Mouse (Mus musculus): ENCODE measurements around the gene Wnt10b. TPM values are rescaled to one million over a fixed set of nuclear protein-coding genes. Genes with fewer than 3 reads are reported as not detected.
A peak's percentile ranks its signal among the peaks of the same experiment; 100 is the strongest.
"Not testable (repeated sequence)": the region's sequence is repeated elsewhere in the genome, so short reads cannot be mapped to it uniquely, and the experiment has no call there.

Gene Wnt10b
- polyA plus RNA-seq, 1 experiment from 2014 or later, result 0.34 TPM

GRCm38 (mm10) chr15:98762201-98762621 is 15.7 kb downstream of the Wnt10b start:
- peak overlapping the region; percentile 80 for H3K4me2 ChIP-seq (replicated peaks)
- peaks cover 15% of the 10 kb centered on the region for H3K36me3 ChIP-seq
- H3K27ac ChIP-seq (replicated peaks), result peak overlapping the region; percentile 90
- peaks cover 28% of the 10 kb centered on the region for H3K27me3 ChIP-seq
- peak; percentile 83 for ATAC-seq (ENCODE audit: low FRiP score, low read depth)
- under 1% methylated on average over 18 of the region's 24 CpGs for WGBS
- peaks cover 26% of the 10 kb centered on the region for H3K4me1 ChIP-seq
- no peaks in the 10 kb centered on the region for H3K9me3 ChIP-seq
- peak overlapping the region; percentile 92 for H3K4me3 ChIP-seq
- peak overlapping the region; percentile 98 for H3K9ac ChIP-seq (replicated peaks)

- Histone ChIP-seq H3K36me3 (peaks cover 12% of the 10 kb centered on the region), H3K27me3 (no peaks in the 10 kb centered on the region), H3K9ac (replicated peaks) (no peak overlapping the region), H3K4me1 (peaks cover 4% of the 10 kb centered on the region; the same call in 1 of the 2 replicates), H3K27ac (replicated peaks) (no peak overlapping the region), H3K9me3 (no peaks in the 10 kb centered on the region), H3K4me3 (no peak overlapping the region), H3K4me2 (replicated peaks) (no peak overlapping the region)
- WGBS, result 95% methylated on average over 2 of the region's 2 CpGs
- ATAC-seq (ENCODE audit: low FRiP score, low read depth), result no peak
These were observed 23.8 kb downstream of the Wnt10b start for GRCm38 (mm10) chr15:98754125-98754524.

- Histone ChIP-seq H3K27me3 (no peaks in the 10 kb centered on the region), H3K4me3 (no peak overlapping the region), H3K4me2 (replicated peaks) (no peak overlapping the region), H3K36me3 (peaks cover 8% of the 10 kb centered on the region), H3K9me3 (no peaks in the 10 kb centered on the region), H3K4me1 (peaks cover 4% of the 10 kb centered on the region; the same call in 1 of the 2 replicates), H3K9ac (replicated peaks) (no peak overlapping the region), H3K27ac (replicated peaks) (no peak overlapping the region)
- ATAC-seq (ENCODE audit: low FRiP score, low read depth), result no peak
- 61% methylated on average over 8 of the region's 8 CpGs for WGBS
These were observed 24.9 kb downstream of the Wnt10b start for GRCm38 (mm10) chr15:98753021-98753423.

- H3K9ac ChIP-seq (replicated peaks), result no peak overlapping the region
- no peak overlapping the region for H3K27ac ChIP-seq (replicated peaks)
- H3K4me1 ChIP-seq, result peaks cover 4% of the 10 kb centered on the region; the same call in 1 of the 2 replicates
- H3K36me3 ChIP-seq, result peaks cover 6% of the 10 kb centered on the region
- no peaks in the 10 kb centered on the region for H3K27me3 ChIP-seq
- H3K4me3 ChIP-seq, result no peak overlapping the region
- H3K4me2 ChIP-seq (replicated peaks), result no peak overlapping the region
- 97% methylated on average over 2 of the region's 2 CpGs for WGBS
- ATAC-seq (ENCODE audit: low FRiP score, low read depth), result no peak
- no peaks in the 10 kb centered on the region for H3K9me3 ChIP-seq
These were observed 28.9 kb downstream of the Wnt10b start for GRCm38 (mm10) chr15:98749093-98749492.

- WGBS, result 89% methylated on average over 6 of the region's 6 CpGs
These were observed 30.7 kb downstream of the Wnt10b start for GRCm38 (mm10) chr15:98747296-98747695.

GRCm38 (mm10) chr15:98746344-98746965 is 31.5 kb downstream of the Wnt10b start:
- no peak overlapping the region for H3K4me3 ChIP-seq
- no peak overlapping the region for H3K27ac ChIP-seq (replicated peaks)
- H3K36me3 ChIP-seq, result peaks cover 22% of the 10 kb centered on the region
- H3K9me3 ChIP-seq, result no peaks in the 10 kb centered on the region
- H3K9ac ChIP-seq (replicated peaks), result no peak overlapping the region
- ATAC-seq (ENCODE audit: low FRiP score, low read depth), result no peak
- H3K4me2 ChIP-seq (replicated peaks), result no peak overlapping the region
- 89% methylated on average over 10 of the region's 10 CpGs for WGBS
- H3K4me1 ChIP-seq, result no peaks in the 10 kb centered on the region
- no peaks in the 10 kb centered on the region for H3K27me3 ChIP-seq

More at GRCm38 (mm10) chr15:98747296-98747695, 30.7 kb downstream of the Wnt10b start:
- H3K4me1 ChIP-seq, result no peaks in the 10 kb centered on the region
- no peak overlapping the region for H3K4me3 ChIP-seq
- no peak for ATAC-seq (ENCODE audit: low FRiP score, low read depth)
- H3K4me2 ChIP-seq (replicated peaks), result no peak overlapping the region
- H3K27ac ChIP-seq (replicated peaks), result no peak overlapping the region
- no peak overlapping the region for H3K9ac ChIP-seq (replicated peaks)
- no peaks in the 10 kb centered on the region for H3K27me3 ChIP-seq
- no peaks in the 10 kb centered on the region for H3K9me3 ChIP-seq
- peaks cover 15% of the 10 kb centered on the region for H3K36me3 ChIP-seq

- ATAC-seq (ENCODE audit: low FRiP score, low read depth); H3K27me3 ChIP-seq; H3K9me3 ChIP-seq; H3K4me2 ChIP-seq (replicated peaks); H3K4me1 ChIP-seq; H3K4me3 ChIP-seq; H3K27ac ChIP-seq (replicated peaks); H3K9ac ChIP-seq (replicated peaks): not testable (repeated sequence)
- 90% methylated on average over 3 of the region's 3 CpGs for WGBS
- H3K36me3 ChIP-seq, result peaks cover 42% of the 10 kb centered on the region
These were observed 34.1 kb downstream of the Wnt10b start for GRCm38 (mm10) chr15:98743863-98744262.

- Histone ChIP-seq H3K27ac (replicated peaks) (no peak overlapping the region), H3K36me3 (peaks cover 51% of the 10 kb centered on the region), H3K27me3 (no peaks in the 10 kb centered on the region), H3K4me2 (replicated peaks) (no peak overlapping the region), H3K9ac (replicated peaks) (no peak overlapping the region), H3K4me3 (no peak overlapping the region), H3K4me1 (no peaks in the 10 kb centered on the region), H3K9me3 (no peaks in the 10 kb centered on the region)
- 90% methylated on average over 8 of the region's 8 CpGs for WGBS
- no peak for ATAC-seq (ENCODE audit: low FRiP score, low read depth)
These were observed 35.1 kb downstream of the Wnt10b start for GRCm38 (mm10) chr15:98742766-98743428.

- no peak for ATAC-seq (ENCODE audit: low FRiP score, low read depth)
- Histone ChIP-seq H3K27me3 (no peaks in the 10 kb centered on the region), H3K9ac (replicated peaks) (no peak overlapping the region), H3K4me1 (no peaks in the 10 kb centered on the region), H3K9me3 (no peaks in the 10 kb centered on the region), H3K27ac (replicated peaks) (no peak overlapping the region), H3K36me3 (peaks cover 75% of the 10 kb centered on the region), H3K4me2 (replicated peaks) (no peak overlapping the region), H3K4me3 (no peak overlapping the region)
- 92% methylated on average over 8 of the region's 8 CpGs for WGBS
These were observed 37.7 kb downstream of the Wnt10b start for GRCm38 (mm10) chr15:98740219-98740618.

GRCm38 (mm10) chr15:98738796-98739195 is 39.2 kb downstream of the Wnt10b start:
- Histone ChIP-seq H3K4me3 (no peak overlapping the region), H3K36me3 (peaks cover 77% of the 10 kb centered on the region), H3K4me1 (no peaks in the 10 kb centered on the region), H3K9ac (replicated peaks) (no peak overlapping the region), H3K9me3 (no peaks in the 10 kb centered on the region), H3K4me2 (replicated peaks) (no peak overlapping the region), H3K27me3 (no peaks in the 10 kb centered on the region), H3K27ac (replicated peaks) (no peak overlapping the region)
- WGBS, result 70% methylated on average over 4 of the region's 4 CpGs
- ATAC-seq (ENCODE audit: low FRiP score, low read depth), result no peak

- H3K4me2 ChIP-seq (replicated peaks), result no peak overlapping the region
- no peaks in the 10 kb centered on the region for H3K4me1 ChIP-seq
- no peak overlapping the region for H3K9ac ChIP-seq (replicated peaks)
- no peak for ATAC-seq (ENCODE audit: low FRiP score, low read depth)
- peaks cover 72% of the 10 kb centered on the region for H3K36me3 ChIP-seq
- no peak overlapping the region for H3K4me3 ChIP-seq
- H3K27me3 ChIP-seq, result no peaks in the 10 kb centered on the region
- H3K9me3 ChIP-seq, result no peaks in the 10 kb centered on the region
- H3K27ac ChIP-seq (replicated peaks), result no peak overlapping the region
These were observed 40.1 kb downstream of the Wnt10b start for GRCm38 (mm10) chr15:98737881-98738280.

- Histone ChIP-seq H3K4me3 (no peak overlapping the region), H3K4me1 (no peaks in the 10 kb centered on the region), H3K27ac (replicated peaks) (no peak overlapping the region), H3K36me3 (peaks cover 61% of the 10 kb centered on the region), H3K9me3 (no peaks in the 10 kb centered on the region), H3K4me2 (replicated peaks) (no peak overlapping the region), H3K27me3 (no peaks in the 10 kb centered on the region), H3K9ac (replicated peaks) (no peak overlapping the region)
- 87% methylated on average over 10 of the region's 10 CpGs for WGBS
- ATAC-seq (ENCODE audit: low FRiP score, low read depth), result no peak
These were observed 41.4 kb downstream of the Wnt10b start for GRCm38 (mm10) chr15:98736521-98736920.

All from midbrain, embryonic 12.5 days (tissue).